Mouse (Mus musculus): ENCODE measurements at regions not wholly inside any gene's neighbourhood (a gene's known extent, or its start where the extent isn't known, plus 50 kb on each side); places are given as distances from the start of the nearest gene placed in this dataset.

- TF ChIP-seq CTCF (IDR thresholded peaks at IDR 0.05; ENCODE audit: borderline replicate concordance, extremely low read depth, insufficient read depth, insufficient read length) (no peak), POLR2A (IDR thresholded peaks at IDR 0.05; ENCODE audit: borderline replicate concordance, extremely low read depth, insufficient read depth, insufficient read length, poor library complexity, severe bottlenecking) (no peak)
Measured at GRCm38 (mm10) chr4:54774717-54775116, 170.1 kb upstream of the Zfp462 start.

All from brain, embryonic 14.5 days (tissue).